Mouse (Mus musculus): ENCODE measurements at regions not wholly inside any gene's neighbourhood (a gene's known extent, or its start where the extent isn't known, plus 50 kb on each side); places are given as distances from the start of the nearest gene placed in this dataset.
"Not testable (repeated sequence)": the region's sequence is repeated elsewhere in the genome, so short reads cannot be mapped to it uniquely, and the experiment has no call there.

DNA sequence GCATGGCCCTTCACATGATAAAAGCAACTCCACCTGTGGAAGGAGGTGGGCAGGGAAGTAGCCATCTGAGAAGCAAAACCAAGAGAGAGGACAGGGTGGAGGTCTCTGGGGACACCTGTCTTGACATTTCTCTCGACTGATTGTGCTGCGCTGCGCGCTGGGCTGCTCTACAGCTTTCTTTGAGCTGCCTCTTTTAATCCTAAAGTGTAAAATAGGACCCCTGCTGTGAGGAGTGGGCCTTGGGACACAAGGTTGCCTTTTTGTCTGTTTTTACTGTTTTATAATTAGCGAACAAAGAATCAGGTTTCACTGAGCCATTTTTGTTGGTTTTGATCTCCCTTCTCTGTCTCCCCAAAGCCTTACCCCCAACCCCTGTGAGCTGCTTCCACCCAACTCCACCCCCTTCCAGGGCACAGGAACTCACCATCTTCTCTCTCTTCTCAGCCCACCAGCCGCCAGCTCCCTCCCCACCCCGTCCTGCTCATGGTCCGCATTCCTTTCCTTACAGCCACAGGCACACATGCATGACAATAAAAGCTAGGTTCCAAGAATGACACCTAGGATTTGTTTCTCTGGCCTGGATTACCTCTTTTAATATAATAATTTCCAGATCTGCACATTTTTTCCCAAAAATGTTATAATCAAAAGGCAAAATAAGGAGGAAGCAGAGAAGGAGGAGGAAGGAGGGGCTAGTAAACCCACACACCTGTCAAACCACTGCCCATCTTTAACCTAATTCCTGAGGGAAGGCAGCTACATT, 57.3 kb downstream of the Cbln4 start:
- DNase-seq (ENCODE audit: low spot score): no peak

GRCm38 (mm10) chr2:171969311-171969905, 73.9 kb downstream of the Cbln4 start:
- no peak for DNase-seq (ENCODE audit: low spot score)

- no peak for DNase-seq (ENCODE audit: low spot score)
Observed at GRCm38 (mm10) chr2:171946569-171947250, 96.6 kb downstream of the Cbln4 start.

- no peak for DNase-seq (ENCODE audit: low spot score)
Observed at GRCm38 (mm10) chr2:171942671-171943070, 100.6 kb downstream of the Cbln4 start.

DNA sequence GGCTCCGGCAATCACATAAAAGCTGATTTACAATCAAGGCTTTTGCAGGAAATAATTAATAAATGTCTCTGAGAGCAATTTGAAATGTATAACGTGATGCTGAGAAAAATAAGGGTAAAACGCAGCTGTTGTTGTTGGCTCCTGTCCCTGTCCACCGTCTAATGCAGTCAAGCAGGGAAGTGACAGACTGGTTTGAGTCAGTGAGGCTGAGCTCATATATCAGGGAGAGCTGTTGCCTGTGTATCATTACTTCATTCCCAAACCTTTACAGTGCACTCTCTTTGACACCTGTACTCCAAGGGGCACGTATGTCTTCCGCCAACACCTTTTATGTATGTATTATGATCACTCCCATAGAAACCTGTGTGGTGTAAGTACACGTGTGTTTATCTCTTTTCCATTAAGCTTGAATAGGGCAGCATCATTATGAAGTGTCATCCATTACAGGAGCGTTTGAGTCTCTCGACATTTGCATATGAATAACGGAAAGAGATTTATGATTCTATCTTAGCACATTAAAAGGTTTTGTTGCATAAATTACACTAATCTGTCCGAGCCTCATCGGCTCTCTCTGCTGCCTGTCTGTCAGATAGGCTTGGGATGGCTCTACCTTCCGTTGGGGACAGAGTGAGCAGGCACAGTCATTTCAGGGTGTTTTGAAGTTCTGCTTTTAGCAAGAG, 107.5 kb downstream of the Cbln4 start:
- no peak for DNase-seq (ENCODE audit: low spot score)

GRCm38 (mm10) chr2:171920960-171921359, 122.3 kb downstream of the Cbln4 start:
- no peak for DNase-seq (ENCODE audit: low spot score)

DNA sequence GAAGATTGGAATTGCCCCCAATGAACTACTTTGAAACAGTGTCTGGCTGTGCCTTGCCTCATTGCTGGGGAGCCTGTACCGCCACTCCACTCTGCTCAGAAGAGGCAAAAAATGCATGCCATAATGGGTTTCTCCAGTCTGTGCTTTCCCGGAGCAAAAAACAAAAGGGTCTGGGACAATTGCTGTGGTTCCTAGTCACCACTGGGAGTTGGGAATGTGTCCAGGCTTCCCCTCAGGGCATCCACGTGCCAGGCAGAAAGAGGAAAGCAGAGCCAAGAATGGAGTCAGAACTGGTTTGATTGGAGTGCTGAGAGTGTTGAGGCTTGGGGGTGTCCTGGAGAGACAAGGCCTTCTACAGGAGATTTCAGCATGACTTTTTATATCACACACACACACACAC, 156.0 kb downstream of the Cbln4 start:
- no peak for DNase-seq (ENCODE audit: low spot score)

- DNase-seq (ENCODE audit: low spot score): not testable (repeated sequence)
Observed at GRCm38 (mm10) chr2:171879238-171879960, 163.9 kb downstream of the Cbln4 start.

GRCm38 (mm10) chr2:171867550-171867949, 175.7 kb downstream of the Cbln4 start:
- no peak for DNase-seq (ENCODE audit: low spot score)

GRCm38 (mm10) chr2:171864376-171864965, 178.8 kb downstream of the Cbln4 start:
- no peak for DNase-seq (ENCODE audit: low spot score)

GRCm38 (mm10) chr2:171862626-171863025, 180.6 kb downstream of the Cbln4 start:
- no peak for DNase-seq (ENCODE audit: low spot score)

DNA sequence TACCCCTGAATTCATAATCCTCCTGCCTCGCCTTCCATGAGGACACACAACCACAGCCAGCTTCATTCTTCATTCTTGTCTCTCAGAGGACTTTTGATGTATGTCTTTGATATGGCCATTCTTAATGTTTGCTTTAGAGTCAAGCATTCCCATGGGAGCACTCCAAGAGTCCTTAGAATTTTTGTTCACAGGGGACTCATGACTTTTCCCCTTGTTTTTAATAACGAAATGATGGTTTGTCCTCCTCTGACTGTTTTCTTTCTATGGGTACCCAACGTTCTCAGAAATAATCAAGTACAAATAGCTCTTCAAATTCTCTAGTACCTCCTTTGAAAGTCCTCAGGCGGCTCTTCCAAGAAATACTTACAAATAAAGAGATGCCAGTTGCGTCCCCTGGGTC, 184.4 kb downstream of the Cbln4 start:
- DNase-seq (ENCODE audit: low spot score): no peak

- DNase-seq (ENCODE audit: low spot score): no peak
Observed at GRCm38 (mm10) chr2:171856491-171856890, 186.8 kb downstream of the Cbln4 start.

GRCm38 (mm10) chr2:171846826-171847492, 196.3 kb downstream of the Cbln4 start:
- DNase-seq (ENCODE audit: low spot score): no peak

- peak; percentile 30 for DNase-seq (ENCODE audit: low spot score)
Observed at GRCm38 (mm10) chr2:171840058-171840713, 203.1 kb downstream of the Cbln4 start.

- peak; percentile 24 for DNase-seq (ENCODE audit: low spot score)
Observed at GRCm38 (mm10) chr2:171822156-171822555, 221.1 kb downstream of the Cbln4 start.

DNA sequence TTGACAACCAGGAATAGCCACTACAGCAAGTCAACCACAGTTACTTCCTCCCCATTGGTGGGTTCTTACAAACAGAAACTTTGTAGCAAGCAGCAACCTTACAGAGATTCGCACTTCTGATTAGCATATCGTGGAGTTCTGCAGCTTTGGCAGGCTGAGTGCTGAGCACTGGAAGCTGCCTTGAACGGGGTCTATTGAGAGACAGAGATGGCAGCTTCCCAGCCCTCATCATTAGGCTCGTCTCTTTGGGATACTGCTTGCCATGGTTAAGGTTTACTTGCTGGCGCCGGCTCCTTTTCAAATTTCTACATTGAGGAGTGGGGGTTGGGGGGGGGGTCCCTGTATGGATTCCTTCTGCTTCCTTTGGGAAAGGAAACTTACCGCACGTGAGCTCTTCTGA, 224.8 kb downstream of the Cbln4 start:
- no peak for DNase-seq (ENCODE audit: low spot score)

GRCm38 (mm10) chr2:171816685-171817419, 226.4 kb downstream of the Cbln4 start:
- DNase-seq (ENCODE audit: low spot score): no peak

DNA sequence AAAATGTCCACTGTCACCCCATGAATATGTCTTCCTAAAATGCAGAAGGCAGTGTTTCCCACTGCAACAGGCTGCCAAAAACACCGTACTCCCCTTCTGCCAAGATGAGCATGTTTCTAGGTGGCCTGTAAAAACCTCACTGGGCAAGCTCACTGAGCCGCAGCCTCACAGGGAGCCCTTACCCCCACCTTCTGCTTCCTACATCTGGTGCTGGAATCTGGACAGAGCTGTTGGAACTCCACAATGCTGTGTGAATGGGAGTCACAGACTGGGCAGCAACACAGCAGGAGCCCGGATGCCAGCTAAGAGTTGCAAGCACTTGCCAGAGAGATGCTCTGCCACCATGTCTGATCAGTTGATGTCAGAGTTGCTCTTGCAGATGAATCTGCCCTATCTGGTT, 230.6 kb downstream of the Cbln4 start:
- DNase-seq (ENCODE audit: low spot score): no peak
